Mouse (Mus musculus) testis, adult 2 months (tissue): Measurements from ENCODE around the gene St6galnac3.

Experiments
- CTCF ChIP-seq: fragments of 200-500 bp; IDR thresholded peaks from 2 replicates; pipeline ENCODE4 v1.5.1; 2012; ENCODE audit warnings: low read depth, mild to moderate bottlenecking, inconsistent platforms, low read length, moderate library complexity; ENCODE audit not compliant: control insufficient read depth, insufficient read depth, insufficient replicate concordance
- POLR2A ChIP-seq: fragments of 200-500 bp; IDR thresholded peaks from 2 replicates; pipeline ENCODE4 v1.6.1; 2012; ENCODE audit warnings: low read depth, mild to moderate bottlenecking, inconsistent platforms, low read length, moderate library complexity; ENCODE audit not compliant: control insufficient read depth

GRCm38 (mm10) chr3:153261985-153262384 is 463.0 kb downstream of the St6galnac3 start:
- TF ChIP-seq CTCF (no peak), POLR2A (no peak)
